Mouse (Mus musculus) megakaryocyte-erythroid progenitor cell, adult 5-6 weeks (primary cell): ENCODE data around the gene Atcay. TPM values are rescaled to one million over a fixed set of nuclear protein-coding genes. Genes with fewer than 3 reads are reported as not detected.
"Not testable (repeated sequence)": the region's sequence is repeated elsewhere in the genome, so short reads cannot be mapped to it uniquely, and the experiment has no call there.

Experiments
- ATAC-seq: replicated peaks from 2 replicates; pipeline ENCODE4 v1.8.0; 2016; ENCODE audit warnings: mild to moderate bottlenecking, inconsistent platforms; ENCODE audit not compliant: severe bottlenecking, poor library complexity, low FRiP score, low TSS enrichment
- total RNA-seq, 2 experiments: library from RNA; stranded (forward) in 1 of 2; stranded (reverse) in 1 of 2; fragments of 200-1000, 215-1000 nt in 1 of 2; fragments of >200 nt in 1 of 2; fragmentation: Nextera tagmentation in 1 of 2; gene quantifications; 2 replicates each; pipeline ENCODE4 v1.2.3; 2014 to 2017

Atcay gene
- total RNA-seq, 2 experiments from 2014 or later, result not detected

- no peak for ATAC-seq
Observed at GRCm38 (mm10) chr10:81184765-81185164, 45.9 kb downstream of the Atcay start.

- ATAC-seq, result no peak
Observed at GRCm38 (mm10) chr10:81183805-81184204, 46.8 kb downstream of the Atcay start, which contains the start of gene 4930442H23Rik. TSS of gene 4930442H23Rik (minus strand) at chr10:81183849.

- peak; percentile 84 for ATAC-seq
Observed at GRCm38 (mm10) chr10:81182336-81183333, 48.0 kb downstream of the Atcay start, which contains the start of gene Dapk3. TSS of gene Dapk3 (plus strand) at chr10:81183005.

GRCm38 (mm10) chr10:81181860-81182259, 48.8 kb downstream of the Atcay start:
- ATAC-seq, result not testable (repeated sequence)

GRCm38 (mm10) chr10:81180946-81181345, 49.7 kb downstream of the Atcay start:
- ATAC-seq, result no peak

- no peak for ATAC-seq
Observed at GRCm38 (mm10) chr10:81179451-81180342, 50.9 kb downstream of the Atcay start.

GRCm38 (mm10) chr10:81178927-81179326, 51.7 kb downstream of the Atcay start:
- no peak for ATAC-seq

GRCm38 (mm10) chr10:81177958-81178712, 52.5 kb downstream of the Atcay start:
- no peak for ATAC-seq

GRCm38 (mm10) chr10:81177491-81177925, 53.1 kb downstream of the Atcay start:
- ATAC-seq, result no peak

- ATAC-seq, result peak; percentile 20; the same call in 1 of the 2 replicates
Observed at GRCm38 (mm10) chr10:81176466-81177271, 54.0 kb downstream of the Atcay start, which contains the start of gene Eef2. TSS of gene Eef2 (plus strand) at chr10:81176631.

GRCm38 (mm10) chr10:81175936-81176465, 54.6 kb downstream of the Atcay start:
- ATAC-seq, result no peak

- not testable (repeated sequence) for ATAC-seq
Observed at GRCm38 (mm10) chr10:81175345-81175701, 55.3 kb downstream of the Atcay start.

GRCm38 (mm10) chr10:81174617-81175344, 55.9 kb downstream of the Atcay start:
- ATAC-seq, result peak; percentile 62

- ATAC-seq, result peak; percentile 41
Observed at GRCm38 (mm10) chr10:81173132-81173531, 57.5 kb downstream of the Atcay start.

GRCm38 (mm10) chr10:81169411-81169900, 61.2 kb downstream of the Atcay start:
- ATAC-seq, result not testable (repeated sequence)

GRCm38 (mm10) chr10:81168521-81169244, 62.0 kb downstream of the Atcay start:
- peak; percentile 66 for ATAC-seq

GRCm38 (mm10) chr10:81168087-81168431, 62.6 kb downstream of the Atcay start:
- ATAC-seq, result peak; percentile 27
